Mouse (Mus musculus): ENCODE results near the gene Slco3a1.

GRCm38 (mm10) chr7:74389570-74389969 lies 165.0 kb downstream of the Slco3a1 start:
- TF ChIP-seq CTCF (IDR thresholded peaks at IDR 0.05) (no peak), EP300 (IDR thresholded peaks at IDR 0.05) (no peak)

Measured in lung, postnatal 0 days (tissue).